Mouse (Mus musculus) intestine, embryonic 16.5 days (tissue): ENCODE measurements around the gene Mgrn1. TPM values are rescaled to one million over a fixed set of nuclear protein-coding genes. Genes with fewer than 3 reads are reported as not detected.

Experiments
- ATAC-seq: fragments of 200-750 bp; cut with Nextera tagmentation; 2 replicates; pipeline ENCODE4 v1.8.0; 2017; ENCODE audit warnings: moderate TSS enrichment, moderate library complexity
- H3K27ac ChIP-seq: fragments of 300-500 bp; sonication (generic); 2 replicates; pipeline ENCODE4 v1.5.1; 2014; ENCODE audit warnings: mild to moderate bottlenecking, low read length
- H3K27me3 ChIP-seq: fragments of 300-500 bp; sonication (generic); replicated peaks from 2 replicates; pipeline ENCODE4 v1.6.1; 2014; ENCODE audit warnings: low read length, control low read depth, mixed read lengths; ENCODE audit not compliant: control insufficient read depth, insufficient read depth
- H3K36me3 ChIP-seq: fragments of 300-500 bp; sonication (generic); 2 replicates; pipeline ENCODE4 v1.6.1; 2014; ENCODE audit warnings: low read length, control low read depth; ENCODE audit not compliant: control insufficient read depth, insufficient read depth
- H3K4me1 ChIP-seq: fragments of 300-500 bp; sonication (generic); 2 replicates; pipeline ENCODE4 v1.6.1; 2014; ENCODE audit warnings: low read length, control low read depth, mixed read lengths; ENCODE audit not compliant: control insufficient read depth, insufficient read depth
- H3K4me2 ChIP-seq: fragments of 300-500 bp; sonication (generic); 2 replicates; pipeline ENCODE4 v1.6.1; 2014; ENCODE audit warnings: low read depth, low read length, control low read depth
- H3K4me3 ChIP-seq: fragments of 300-500 bp; sonication (generic); 2 replicates; pipeline ENCODE4 v1.5.1; 2014; ENCODE audit warnings: mild to moderate bottlenecking, low read length
- H3K9ac ChIP-seq: fragments of 300-500 bp; sonication (generic); 2 replicates; pipeline ENCODE4 v1.6.1; 2014; ENCODE audit warnings: low read depth, low read length
- H3K9me3 ChIP-seq: fragments of 300-500 bp; sonication (generic); 2 replicates; pipeline ENCODE4 v1.6.1; 2016; ENCODE audit warnings: low read length, control low read depth; ENCODE audit not compliant: control insufficient read depth
- WGBS: fragments of 180-500 bp; shearing (Covaris S2); extraction: QIAGEN DNeasy Blood & Tissue Kit; methylation state at CpG from one replicate; pipeline ENCODE4 v1.1.7; 2014; 5-methylcytosine and 5-hydroxymethylcytosine counted together
- polyA plus RNA-seq: library from polyadenylated mRNA; unstranded; fragments of >200 nt; fragmentation: Nextera tagmentation; extraction: Ambion mirVana; gene quantifications from 2 replicates; pipeline ENCODE4 v1.2.1, GENCODE M21; 2015

Gene Mgrn1
- polyA plus RNA-seq, 1 experiment from 2014 or later = 82.7 TPM

GRCm38 (mm10) chr16:4942868-4943267 lies 56.8 kb downstream of the Mgrn1 start:
- peaks cover 14% of the 10 kb centered on the region for H3K36me3 ChIP-seq
- H3K4me3 ChIP-seq = no peak overlapping the region
- H3K27ac ChIP-seq = no peak overlapping the region
- no peak overlapping the region for H3K4me2 ChIP-seq
- no peaks in the 10 kb centered on the region for H3K27me3 ChIP-seq
- H3K9ac ChIP-seq = no peak overlapping the region
- 91% methylated on average over 8 of the region's 8 CpGs for WGBS
- no peaks in the 10 kb centered on the region for H3K9me3 ChIP-seq
- ATAC-seq = no peak
- H3K4me1 ChIP-seq = peaks cover 6% of the 10 kb centered on the region

DNA sequence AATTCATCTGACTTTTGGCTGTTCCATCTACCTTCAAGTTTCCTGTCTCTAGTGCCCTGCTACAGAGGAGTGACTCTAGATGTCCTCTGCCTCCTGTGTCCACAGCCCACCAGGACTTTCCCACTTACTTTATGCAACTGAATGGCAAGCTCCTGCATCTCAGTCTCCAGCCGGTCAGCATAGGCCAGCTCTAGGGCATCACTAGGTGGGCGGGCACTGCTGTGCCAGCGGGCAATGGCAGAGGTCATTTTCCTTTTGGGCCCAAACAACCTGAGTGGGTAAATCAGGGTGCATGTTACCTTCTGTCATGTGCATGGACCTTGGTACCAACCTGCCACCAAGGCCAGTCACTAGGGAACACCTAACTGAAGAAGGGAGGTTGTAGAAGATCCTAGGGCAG lies 57.4 kb downstream of the Mgrn1 start:
- ATAC-seq = no peak
- H3K27ac ChIP-seq = no peak overlapping the region
- H3K36me3 ChIP-seq = peaks cover 14% of the 10 kb centered on the region

DNA sequence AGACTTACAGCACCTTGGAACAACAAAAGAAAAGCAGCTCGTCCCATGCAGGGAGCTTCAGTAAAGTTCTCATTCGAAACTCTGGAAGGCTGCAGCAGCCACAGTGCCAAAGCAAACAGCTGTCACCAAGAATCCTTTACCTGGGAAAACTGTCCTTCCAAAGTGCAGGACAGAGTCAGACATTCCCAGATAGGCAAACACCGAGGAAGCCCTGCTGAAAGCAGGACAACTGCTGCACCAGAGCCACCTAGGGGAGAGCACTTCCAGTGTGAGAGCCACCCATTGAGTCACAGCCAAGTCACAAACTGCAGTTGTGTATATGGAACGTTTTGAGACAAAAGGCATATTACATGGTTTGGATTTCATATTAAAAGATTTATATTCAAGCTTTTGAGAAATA lies 59.4 kb downstream of the Mgrn1 start:
- Histone ChIP-seq H3K9me3 (no peaks in the 10 kb centered on the region), H3K4me3 (no peak overlapping the region), H3K27me3 (no peaks in the 10 kb centered on the region), H3K4me1 (no peaks in the 10 kb centered on the region), H3K27ac (no peak overlapping the region), H3K4me2 (no peak overlapping the region), H3K36me3 (peaks cover 16% of the 10 kb centered on the region), H3K9ac (no peak overlapping the region)
- WGBS = 72% methylated on average over 4 of the region's 4 CpGs
- ATAC-seq = no peak

More for the DNA sequence above, 57.4 kb downstream of the Mgrn1 start:
- Histone ChIP-seq H3K27me3 (no peaks in the 10 kb centered on the region), H3K9me3 (no peaks in the 10 kb centered on the region), H3K4me3 (no peak overlapping the region), H3K9ac (no peak overlapping the region), H3K4me1 (peaks cover 6% of the 10 kb centered on the region), H3K4me2 (no peak overlapping the region)
- WGBS = 92% methylated on average over 3 of the region's 3 CpGs

GRCm38 (mm10) chr16:4946155-4946554 lies 60.1 kb downstream of the Mgrn1 start:
- H3K36me3 ChIP-seq = peaks cover 12% of the 10 kb centered on the region
- 90% methylated on average over 3 of the region's 3 CpGs for WGBS

DNA sequence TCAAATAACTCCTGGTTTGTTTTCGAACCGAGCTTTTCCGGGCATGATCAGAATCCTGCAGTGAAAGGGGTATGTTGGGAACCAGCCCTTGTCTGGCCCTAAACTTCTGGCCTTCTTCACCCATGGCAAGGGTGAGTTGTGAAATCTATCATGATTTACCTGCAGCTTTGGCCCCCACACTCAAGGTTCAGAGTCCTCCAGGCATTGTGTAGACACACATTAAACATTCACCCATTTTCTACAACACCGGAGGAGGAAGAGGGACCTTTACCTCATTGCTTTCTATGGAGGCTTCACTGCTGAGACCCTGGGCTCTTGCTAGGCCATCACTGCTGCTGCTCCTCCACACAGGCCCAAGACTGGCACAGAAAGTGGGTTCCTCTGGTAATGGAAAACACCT lies 61.3 kb downstream of the Mgrn1 start:
- H3K27ac ChIP-seq = no peak overlapping the region
- no peaks in the 10 kb centered on the region for H3K4me1 ChIP-seq
- ATAC-seq = no peak
- no peak overlapping the region for H3K9ac ChIP-seq
- WGBS = 78% methylated on average over 4 of the region's 4 CpGs
- no peak overlapping the region for H3K4me2 ChIP-seq
- H3K27me3 ChIP-seq = no peaks in the 10 kb centered on the region
- H3K9me3 ChIP-seq = no peaks in the 10 kb centered on the region
- H3K4me3 ChIP-seq = no peak overlapping the region
- peaks cover 15% of the 10 kb centered on the region for H3K36me3 ChIP-seq

More at GRCm38 (mm10) chr16:4946155-4946554, 60.1 kb downstream of the Mgrn1 start:
- H3K27me3 ChIP-seq = no peaks in the 10 kb centered on the region
- ATAC-seq = no peak
- H3K9ac ChIP-seq = no peak overlapping the region
- no peaks in the 10 kb centered on the region for H3K9me3 ChIP-seq
- no peaks in the 10 kb centered on the region for H3K4me1 ChIP-seq
- H3K4me2 ChIP-seq = no peak overlapping the region
- no peak overlapping the region for H3K27ac ChIP-seq
- no peak overlapping the region for H3K4me3 ChIP-seq

GRCm38 (mm10) chr16:4956609-4957008 lies 70.6 kb downstream of the Mgrn1 start:
- H3K36me3 ChIP-seq = peaks cover 7% of the 10 kb centered on the region

GRCm38 (mm10) chr16:4957446-4957845 lies 71.4 kb downstream of the Mgrn1 start:
- Histone ChIP-seq H3K9ac (no peak overlapping the region), H3K4me3 (no peak overlapping the region), H3K36me3 (peaks cover 4% of the 10 kb centered on the region), H3K4me2 (no peak overlapping the region), H3K27ac (no peak overlapping the region), H3K27me3 (no peaks in the 10 kb centered on the region), H3K9me3 (no peaks in the 10 kb centered on the region), H3K4me1 (peaks cover 4% of the 10 kb centered on the region; the same call in 1 of the 2 replicates)
- 82% methylated on average over 3 of the region's 3 CpGs for WGBS
- ATAC-seq = no peak

More at GRCm38 (mm10) chr16:4956609-4957008, 70.6 kb downstream of the Mgrn1 start:
- Histone ChIP-seq H3K9me3 (no peaks in the 10 kb centered on the region), H3K4me2 (no peak overlapping the region), H3K27ac (no peak overlapping the region), H3K4me3 (no peak overlapping the region), H3K4me1 (no peaks in the 10 kb centered on the region), H3K9ac (no peak overlapping the region), H3K27me3 (no peaks in the 10 kb centered on the region)
- whole genome bisulfite sequencing = 92% methylated on average over 3 of the region's 3 CpGs
- ATAC-seq = no peak

DNA sequence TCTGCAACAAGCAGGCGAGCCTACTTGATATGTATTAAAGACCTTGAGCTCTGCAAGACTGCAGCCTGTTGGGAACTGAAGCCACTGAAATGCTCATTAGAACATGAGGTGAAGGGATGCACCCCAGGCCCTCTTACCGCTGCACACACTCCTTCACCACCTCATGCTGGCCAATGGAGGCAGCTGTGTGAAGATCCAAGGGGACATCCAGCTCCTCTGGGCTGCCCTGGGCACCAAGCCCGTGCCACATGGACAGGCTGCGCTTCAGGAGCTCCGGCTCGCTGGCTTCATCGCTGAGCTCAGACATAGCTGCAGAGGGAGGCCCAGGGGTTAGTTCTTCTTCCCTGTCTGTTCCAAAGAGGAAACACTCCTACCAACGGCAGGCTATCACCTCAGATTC lies 74.2 kb downstream of the Mgrn1 start:
- no peak overlapping the region for H3K4me3 ChIP-seq
- H3K4me2 ChIP-seq = no peak overlapping the region
- no peaks in the 10 kb centered on the region for H3K27me3 ChIP-seq
- H3K27ac ChIP-seq = no peak overlapping the region
- H3K9me3 ChIP-seq = no peaks in the 10 kb centered on the region
- H3K36me3 ChIP-seq = no peaks in the 10 kb centered on the region
- no peak for ATAC-seq
- no peak overlapping the region for H3K9ac ChIP-seq
- 80% methylated on average over 8 of the region's 8 CpGs for WGBS
- peaks cover 16% of the 10 kb centered on the region for H3K4me1 ChIP-seq

GRCm38 (mm10) chr16:4963346-4963745 lies 77.3 kb downstream of the Mgrn1 start:
- H3K4me2 ChIP-seq = peak overlapping the region; percentile 89
- H3K9me3 ChIP-seq = no peaks in the 10 kb centered on the region
- WGBS = 38% methylated on average over 9 of the region's 9 CpGs
- H3K4me3 ChIP-seq = peak overlapping the region; percentile 94
- peaks cover 16% of the 10 kb centered on the region for H3K4me1 ChIP-seq
- ATAC-seq = no peak
- H3K27me3 ChIP-seq = no peaks in the 10 kb centered on the region
- peak overlapping the region; percentile 91 for H3K9ac ChIP-seq
- no peak overlapping the region for H3K27ac ChIP-seq
- H3K36me3 ChIP-seq = no peaks in the 10 kb centered on the region
